Mouse (Mus musculus) megakaryocyte, embryonic 14.5 days (primary cell): ENCODE results near the gene Znhit2. TPM values are rescaled to one million over a fixed set of nuclear protein-coding genes. Genes with fewer than 3 reads are reported as not detected.
A peak's percentile ranks its signal among the peaks of the same experiment; 100 is the strongest.

Experiments
- H3K27me3 ChIP-seq: replicated peaks from 2 replicates; pipeline ENCODE3; 2012; ENCODE audit warnings: inconsistent platforms
- H3K36me3 ChIP-seq: replicated peaks from 2 replicates; pipeline ENCODE3; 2012; ENCODE audit warnings: low read length, inconsistent platforms, mixed read lengths
- H3K4me1 ChIP-seq: 2 replicates; pipeline ENCODE4 v1.6.1; 2012; ENCODE audit warnings: inconsistent platforms
- H3K4me3 ChIP-seq: replicated peaks from 2 replicates; pipeline ENCODE3; 2012; ENCODE audit warnings: moderate library complexity, mild to moderate bottlenecking, inconsistent platforms
- H3K9me3 ChIP-seq: 2 replicates; pipeline ENCODE4 v1.6.1; 2012; ENCODE audit warnings: inconsistent platforms
- FLI1 ChIP-seq: IDR thresholded peaks from 2 replicates; pipeline ENCODE4 v1.6.1; 2012; ENCODE audit warnings: low read length, inconsistent platforms, mixed read lengths
- GATA1 ChIP-seq: IDR thresholded peaks from 3 replicates; pipeline ENCODE4 v1.6.1; 2012; ENCODE audit warnings: mixed read lengths, low read length, inconsistent platforms, borderline replicate concordance
- polyA plus RNA-seq: library from polyadenylated mRNA; stranded (reverse); fragments of >175 nt; gene quantifications from 2 replicates; pipeline ENCODE4 v1.2.3, GENCODE M21; 2012; ENCODE audit warnings: low replicate concordance; ENCODE audit not compliant: insufficient read depth

Znhit2 gene
- polyA plus RNA-seq, 1 experiment: 64.8 TPM

- Histone ChIP-seq H3K36me3 (peaks cover 76% of the 10 kb centered on the region), H3K4me3 (no peak within 1 kb of the TSS), H3K9me3 (no peaks in the 10 kb centered on the region), H3K4me1 (peaks cover 3% of the 10 kb centered on the region; the same call in 1 of the 2 replicates), H3K27me3 (no peaks in the 10 kb centered on the region)
- TF ChIP-seq FLI1: no peak
- no peak for TF ChIP-seq GATA1
These were observed 33.1 kb downstream of the Znhit2 start, which contains the start of gene AC131692.1 for GRCm38 (mm10) chr19:6094119-6094518. Gene AC131692.1, plus strand, starts transcription at chr19:6094419.

GRCm38 (mm10) chr19:6097847-6098246 is 36.9 kb downstream of the Znhit2 start:
- TF ChIP-seq FLI1 (no peak), GATA1 (no peak)
- peaks cover 26% of the 10 kb centered on the region for H3K4me1 ChIP-seq
- no peaks in the 10 kb centered on the region for H3K27me3 ChIP-seq
- peaks cover 46% of the 10 kb centered on the region for H3K36me3 ChIP-seq
- no peaks in the 10 kb centered on the region for H3K9me3 ChIP-seq
- no peak overlapping the region for H3K4me3 ChIP-seq

GRCm38 (mm10) chr19:6101186-6101585 is 40.2 kb downstream of the Znhit2 start:
- no peaks in the 10 kb centered on the region for H3K9me3 ChIP-seq
- peaks cover 19% of the 10 kb centered on the region for H3K36me3 ChIP-seq
- H3K27me3 ChIP-seq: no peaks in the 10 kb centered on the region
- no peak for TF ChIP-seq FLI1
- TF ChIP-seq GATA1: no peak
- no peak overlapping the region for H3K4me3 ChIP-seq
- H3K4me1 ChIP-seq: peaks cover 47% of the 10 kb centered on the region

GRCm38 (mm10) chr19:6102169-6102853 is 41.3 kb downstream of the Znhit2 start:
- no peaks in the 10 kb centered on the region for H3K27me3 ChIP-seq
- TF ChIP-seq GATA1 (no peak), FLI1 (no peak)
- H3K9me3 ChIP-seq: no peaks in the 10 kb centered on the region
- H3K36me3 ChIP-seq: peaks cover 15% of the 10 kb centered on the region
- peak overlapping the region; percentile 57 for H3K4me3 ChIP-seq
- peaks cover 51% of the 10 kb centered on the region for H3K4me1 ChIP-seq

- H3K4me1 ChIP-seq: peaks cover 55% of the 10 kb centered on the region
- H3K9me3 ChIP-seq: no peaks in the 10 kb centered on the region
- peaks cover 5% of the 10 kb centered on the region for H3K36me3 ChIP-seq
- TF ChIP-seq GATA1: no peak
- no peak for TF ChIP-seq FLI1
- no peak overlapping the region for H3K4me3 ChIP-seq
- no peaks in the 10 kb centered on the region for H3K27me3 ChIP-seq
These were observed 43.5 kb downstream of the Znhit2 start for GRCm38 (mm10) chr19:6104476-6104875.

GRCm38 (mm10) chr19:6105586-6105985 is 44.6 kb downstream of the Znhit2 start, which contains the start of gene Naaladl1:
Gene Naaladl1, plus strand, starts transcription at chr19:6105782.
- Histone ChIP-seq H3K27me3 (no peaks in the 10 kb centered on the region), H3K36me3 (no peaks in the 10 kb centered on the region), H3K4me3 (no peak within 1 kb of the TSS), H3K4me1 (peaks cover 56% of the 10 kb centered on the region), H3K9me3 (no peaks in the 10 kb centered on the region)
- TF ChIP-seq FLI1 (no peak), GATA1 (no peak)

Other genes with a start within 250 kb of the Znhit2 start
- 28.5 and 57.6 TPM in 2 replicates for gene Frmd8, start 185.9 kb upstream of the Znhit2 start, polyA plus RNA-seq
- 3.6 and 6.9 TPM in 2 replicates for gene Slc25a45, start 183.4 kb upstream of the Znhit2 start, polyA plus RNA-seq
- gene Tigd3, start 167.0 kb upstream of the Znhit2 start, polyA plus RNA-seq: 0.57 and 1.3 TPM in 2 replicates
- gene Dpf2, start 148.2 kb upstream of the Znhit2 start, polyA plus RNA-seq: 23.0 and 44.7 TPM in 2 replicates
- 4.4 and 15.7 TPM in 2 replicates for gene Cdc42ep2, start 136.4 kb upstream of the Znhit2 start, polyA plus RNA-seq
- 11.0 and 14.1 TPM in 2 replicates for gene Pola2, start 97.0 kb upstream of the Znhit2 start, polyA plus RNA-seq
- gene Slc22a20, start 75.0 kb upstream of the Znhit2 start, polyA plus RNA-seq: not detected in 2 replicates
- gene Capn1, start 45.3 kb upstream of the Znhit2 start, polyA plus RNA-seq: 66.2 and 91.7 TPM in 2 replicates
- 129 and 202 TPM in 2 replicates for gene Syvn1, start 14.6 kb upstream of the Znhit2 start, polyA plus RNA-seq
- gene Mrpl49, start 3.4 kb upstream of the Znhit2 start, polyA plus RNA-seq: 19.0 and 54.3 TPM in 2 replicates
- gene Fau, start 3.3 kb upstream of the Znhit2 start, polyA plus RNA-seq: 3,425 and 5,919 TPM in 2 replicates
- 26.1 and 59.5 TPM in 2 replicates for gene Tm7sf2, start 7.2 kb downstream of the Znhit2 start, polyA plus RNA-seq
- gene Vps51, start 16.0 kb downstream of the Znhit2 start, polyA plus RNA-seq: 23.5 and 35.2 TPM in 2 replicates
- not detected in 2 replicates for gene Tmem262, start 18.8 kb downstream of the Znhit2 start, polyA plus RNA-seq
- not detected in 2 replicates for gene Gm28374, start 21.1 kb downstream of the Znhit2 start, polyA plus RNA-seq
- gene Zfpl1, start 23.8 kb downstream of the Znhit2 start, polyA plus RNA-seq: 88.5 and 121 TPM in 2 replicates
- 2.6 TPM in 1 of 2 replicates, not detected in the other for gene Cdca5, start 23.8 kb downstream of the Znhit2 start, polyA plus RNA-seq
- 1.5 and 3.1 TPM in 2 replicates for gene AC131692.1, start 33.2 kb downstream of the Znhit2 start, polyA plus RNA-seq
- 0.30 TPM in 1 of 2 replicates, not detected in the other for gene Naaladl1, start 44.6 kb downstream of the Znhit2 start, polyA plus RNA-seq
- 66.7 and 124 TPM in 2 replicates for gene Sac3d1, start 57.5 kb downstream of the Znhit2 start, polyA plus RNA-seq
- 138 and 337 TPM in 2 replicates for gene Snx15, start 67.1 kb downstream of the Znhit2 start, polyA plus RNA-seq
- 1.7 and 3.7 TPM in 2 replicates for gene Batf2, start 79.8 kb downstream of the Znhit2 start, polyA plus RNA-seq
- gene Arl2, start 80.4 kb downstream of the Znhit2 start, polyA plus RNA-seq: 46.0 and 68.7 TPM in 2 replicates
- not detected in 2 replicates for gene Majin, start 123.2 kb downstream of the Znhit2 start, polyA plus RNA-seq
- not detected in 2 replicates for gene Gpha2, start 165.2 kb downstream of the Znhit2 start, polyA plus RNA-seq
- 26.0 and 29.6 TPM in 2 replicates for gene Ppp2r5b, start 174.7 kb downstream of the Znhit2 start, polyA plus RNA-seq
- gene Atg2a, start 180.5 kb downstream of the Znhit2 start, polyA plus RNA-seq: 34.7 and 62.6 TPM in 2 replicates
- gene Ehd1, start 215.5 kb downstream of the Znhit2 start, polyA plus RNA-seq: 474 and 728 TPM in 2 replicates
- gene Cdc42bpg, start 245.3 kb downstream of the Znhit2 start, polyA plus RNA-seq: 4.8 and 6.6 TPM in 2 replicates